Mouse (Mus musculus): ENCODE results near the gene Tmcc1.

DNA sequence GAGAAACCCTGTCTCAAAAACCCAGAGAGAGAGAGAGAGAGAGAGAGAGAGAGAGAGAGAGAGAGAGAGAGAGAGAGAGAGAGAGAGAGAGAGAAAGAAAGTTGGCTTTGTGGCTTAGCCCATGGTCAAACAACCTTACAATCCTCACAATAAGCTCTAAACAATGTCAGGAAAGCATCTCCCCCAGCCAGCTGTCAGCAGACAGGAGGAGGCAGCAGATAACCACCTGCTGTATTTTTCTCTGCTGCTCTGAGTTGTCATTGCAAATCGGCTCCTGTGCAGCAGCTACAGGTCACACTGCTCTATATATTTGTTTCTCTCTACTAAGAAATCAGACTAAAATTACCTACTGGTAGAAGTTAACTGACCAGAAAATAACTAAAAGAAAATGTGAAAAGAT, 145.4 kb downstream of the Tmcc1 start:
- no peak for TF ChIP-seq EP300 (IDR thresholded peaks at IDR 0.05)
- TF ChIP-seq CTCF (IDR thresholded peaks at IDR 0.05), result 0 out of 2 replicates have a peak, but pooled peaks have one; percentile 13

Data from lung, postnatal 0 days (tissue).